Mouse (Mus musculus) erythroblast, embryonic 14.5 days (primary cell): ENCODE data around the gene Taf4.

Experiments
- GATA1 ChIP-seq: IDR thresholded peaks from 2 replicates; pipeline ENCODE4 v1.6.1; 2012; ENCODE audit warnings: low read length, inconsistent platforms, mixed read lengths
- TAL1 ChIP-seq: IDR thresholded peaks from 3 replicates; pipeline ENCODE4 v1.6.1; 2012; ENCODE audit warnings: low read length, inconsistent platforms, mixed read lengths

- TF ChIP-seq GATA1 (no peak), TAL1 (no peak)
Observed at GRCm38 (mm10) chr2:179891048-179891447, 85.4 kb downstream of the Taf4 start.
